Mouse (Mus musculus) megakaryocyte, embryonic 14.5 days (primary cell): ENCODE measurements around the gene Hk1. TPM values are rescaled to one million over a fixed set of nuclear protein-coding genes. Genes with fewer than 3 reads are reported as not detected.

ENCODE experiments used
- H3K27me3 ChIP-seq: replicated peaks from 2 replicates; pipeline ENCODE3; 2012; ENCODE audit warnings: inconsistent platforms
- H3K36me3 ChIP-seq: replicated peaks from 2 replicates; pipeline ENCODE3; 2012; ENCODE audit warnings: low read length, inconsistent platforms, mixed read lengths
- H3K4me1 ChIP-seq: 2 replicates; pipeline ENCODE4 v1.6.1; 2012; ENCODE audit warnings: inconsistent platforms
- H3K4me3 ChIP-seq: replicated peaks from 2 replicates; pipeline ENCODE3; 2012; ENCODE audit warnings: moderate library complexity, mild to moderate bottlenecking, inconsistent platforms
- H3K9me3 ChIP-seq: 2 replicates; pipeline ENCODE4 v1.6.1; 2012; ENCODE audit warnings: inconsistent platforms
- FLI1 ChIP-seq: IDR thresholded peaks from 2 replicates; pipeline ENCODE4 v1.6.1; 2012; ENCODE audit warnings: low read length, inconsistent platforms, mixed read lengths
- GATA1 ChIP-seq: IDR thresholded peaks from 3 replicates; pipeline ENCODE4 v1.6.1; 2012; ENCODE audit warnings: mixed read lengths, low read length, inconsistent platforms, borderline replicate concordance
- polyA plus RNA-seq: library from polyadenylated mRNA; stranded (reverse); fragments of >175 nt; gene quantifications from 2 replicates; pipeline ENCODE4 v1.2.3, GENCODE M21; 2012; ENCODE audit warnings: low replicate concordance; ENCODE audit not compliant: insufficient read depth

The Hk1 gene
- polyA plus RNA-seq: 509 and 816 TPM in 2 replicates

- peaks cover 14% of the 10 kb centered on the region for H3K9me3 ChIP-seq
- no peak within 1 kb of the TSS for H3K4me3 ChIP-seq
- H3K36me3 ChIP-seq: no peaks in the 10 kb centered on the region
- peaks cover 30% of the 10 kb centered on the region for H3K27me3 ChIP-seq
- TF ChIP-seq FLI1 (no peak), GATA1 (no peak)
- peaks cover 10% of the 10 kb centered on the region for H3K4me1 ChIP-seq
These were observed at the start of gene Hk1 for GRCm38 (mm10) chr10:62379808-62380207. Hk1 (minus strand) TSS chr10:62379908.

GRCm38 (mm10) chr10:62425081-62425871, 45.6 kb upstream of the Hk1 start:
- no peak for TF ChIP-seq GATA1
- no peak for TF ChIP-seq FLI1
- Histone ChIP-seq H3K4me3 (no peak overlapping the region), H3K4me1 (peaks cover 3% of the 10 kb centered on the region), H3K27me3 (peaks cover 22% of the 10 kb centered on the region), H3K9me3 (no peaks in the 10 kb centered on the region), H3K36me3 (peaks cover 27% of the 10 kb centered on the region)

- Histone ChIP-seq H3K9me3 (no peaks in the 10 kb centered on the region), H3K27me3 (peaks cover 36% of the 10 kb centered on the region), H3K4me3 (no peak within 1 kb of the TSS), H3K4me1 (peaks cover 3% of the 10 kb centered on the region), H3K36me3 (no peaks in the 10 kb centered on the region)
- no peak for TF ChIP-seq FLI1
These were observed 42.5 kb upstream of the Hk1 start, which contains the start of gene Hkdc1 for GRCm38 (mm10) chr10:62422255-62422654. Hkdc1 (minus strand) TSS chr10:62422491.

GRCm38 (mm10) chr10:62421127-62421526, 41.4 kb upstream of the Hk1 start:
- H3K36me3 ChIP-seq: no peaks in the 10 kb centered on the region
- H3K9me3 ChIP-seq: no peaks in the 10 kb centered on the region
- no peak overlapping the region for H3K4me3 ChIP-seq
- TF ChIP-seq FLI1 (no peak), GATA1 (no peak)
- H3K4me1 ChIP-seq: peaks cover 3% of the 10 kb centered on the region
- peaks cover 40% of the 10 kb centered on the region for H3K27me3 ChIP-seq

GRCm38 (mm10) chr10:62420399-62420798, 40.7 kb upstream of the Hk1 start:
- H3K9me3 ChIP-seq: no peaks in the 10 kb centered on the region

GRCm38 (mm10) chr10:62419422-62419821, 39.7 kb upstream of the Hk1 start:
- no peak for TF ChIP-seq FLI1
- Histone ChIP-seq H3K4me1 (peaks cover 2% of the 10 kb centered on the region), H3K9me3 (no peaks in the 10 kb centered on the region), H3K27me3 (peaks cover 44% of the 10 kb centered on the region), H3K4me3 (no peak overlapping the region), H3K36me3 (no peaks in the 10 kb centered on the region)

More at GRCm38 (mm10) chr10:62420399-62420798, 40.7 kb upstream of the Hk1 start:
- no peak overlapping the region for H3K4me3 ChIP-seq
- peaks cover 3% of the 10 kb centered on the region for H3K4me1 ChIP-seq
- no peak for TF ChIP-seq GATA1
- no peak for TF ChIP-seq FLI1
- H3K36me3 ChIP-seq: no peaks in the 10 kb centered on the region
- peaks cover 44% of the 10 kb centered on the region for H3K27me3 ChIP-seq

- no peaks in the 10 kb centered on the region for H3K36me3 ChIP-seq
- no peaks in the 10 kb centered on the region for H3K9me3 ChIP-seq
- H3K27me3 ChIP-seq: peaks cover 41% of the 10 kb centered on the region
- TF ChIP-seq GATA1: no peak
- TF ChIP-seq FLI1: no peak
- H3K4me1 ChIP-seq: no peaks in the 10 kb centered on the region; the same call in 1 of the 2 replicates
- no peak overlapping the region for H3K4me3 ChIP-seq
These were observed 39.2 kb upstream of the Hk1 start for GRCm38 (mm10) chr10:62418831-62419356.

- peaks cover 14% of the 10 kb centered on the region for H3K4me1 ChIP-seq
- peaks cover 44% of the 10 kb centered on the region for H3K27me3 ChIP-seq
- TF ChIP-seq GATA1 (no peak), FLI1 (no peak)
- H3K9me3 ChIP-seq: no peaks in the 10 kb centered on the region
- H3K36me3 ChIP-seq: no peaks in the 10 kb centered on the region
- H3K4me3 ChIP-seq: no peak overlapping the region
These were observed 33.9 kb upstream of the Hk1 start for GRCm38 (mm10) chr10:62413606-62413982.

- H3K36me3 ChIP-seq: no peaks in the 10 kb centered on the region
- no peaks in the 10 kb centered on the region for H3K9me3 ChIP-seq
- no peak overlapping the region for H3K4me3 ChIP-seq
- TF ChIP-seq GATA1 (no peak), FLI1 (no peak)
- H3K27me3 ChIP-seq: peaks cover 45% of the 10 kb centered on the region
- H3K4me1 ChIP-seq: peaks cover 14% of the 10 kb centered on the region
These were observed 33.3 kb upstream of the Hk1 start for GRCm38 (mm10) chr10:62412906-62413605.
